Mouse (Mus musculus) gastrocnemius, postnatal 14 days (tissue): ENCODE measurements around the gene Bend3. TPM values are rescaled to one million over a fixed set of nuclear protein-coding genes. Genes with fewer than 3 reads are reported as not detected.

ENCODE experiments used
- DNase-seq: peaks from one replicate; pipeline ENCODE4 v3.0.0; 2021; ENCODE audit warnings: mixed read lengths
- intact Hi-C: fragments of 180-260 bp; cut with DNase I; formaldehyde crosslinking; loops from one replicate; pipeline ENCODE4 v1.15.1; 2025; ENCODE audit warnings: low total_unique reads
- long read RNA-seq, 2 experiments: library from polyadenylated mRNA; stranded (forward); transcript quantifications; one replicate each; pipeline ENCODE4 v2.0.0; 2021
- total RNA-seq, 2 experiments: library from RNA; stranded (reverse); gene quantifications; 2 replicates each; pipeline ENCODE4 v1.2.3; 2021

The Bend3 gene
- total RNA-seq, result 1 to 10 TPM; 3.7 to 4.8 TPM
- long read RNA-seq, experiment 1, full-length matches to known transcripts, result 1 of 2 reads
- long read RNA-seq, experiment 1, partial matches to known transcripts, result 0 of 2 reads
- long read RNA-seq, experiment 1, other reads (novel, unspliced or antisense), result 1 of 2 reads
- long read RNA-seq, experiment 2, partial matches to known transcripts, result 0 of 2 reads
- long read RNA-seq, experiment 2, other reads (novel, unspliced or antisense), result 2 of 2 reads

GRCm38 (mm10) chr10:43478751-43479435 is at the start of gene Bend3:
Gene Bend3, plus strand, starts transcription at chr10:43478831.
- intact Hi-C loops, result loop anchor here (5.0 kb wide), 1 partner anchor 58 kb away; no protein-coding TSS in a partner anchor
- DNase-seq, result peak; percentile 61

GRCm38 (mm10) chr10:43430606-43431005 is 48.0 kb upstream of the Bend3 start:
- intact Hi-C loops, result no loop called here
- no peak for DNase-seq

GRCm38 (mm10) chr10:43434326-43434725 is 44.3 kb upstream of the Bend3 start:
- intact Hi-C loops, result no loop called here
- DNase-seq, result no peak

GRCm38 (mm10) chr10:43435757-43436156 is 42.9 kb upstream of the Bend3 start:
- DNase-seq, result no peak
- intact Hi-C loops, result no loop called here

- no peak for DNase-seq
- intact Hi-C loops, result no loop called here
Observed at GRCm38 (mm10) chr10:43439492-43439941, 39.1 kb upstream of the Bend3 start.

GRCm38 (mm10) chr10:43440050-43440449 is 38.6 kb upstream of the Bend3 start:
- DNase-seq, result no peak
- intact Hi-C loops, result no loop called here

- no peak for DNase-seq
- intact Hi-C loops, result no loop called here
Observed at GRCm38 (mm10) chr10:43440981-43441740, 37.5 kb upstream of the Bend3 start.

GRCm38 (mm10) chr10:43448656-43449055 is 30.0 kb upstream of the Bend3 start:
- DNase-seq, result no peak
- intact Hi-C loops, result no loop called here

GRCm38 (mm10) chr10:43451848-43452662 is 26.6 kb upstream of the Bend3 start:
- intact Hi-C loops, result no loop called here
- DNase-seq, result peak; percentile 67

- intact Hi-C loops, result no loop called here
- DNase-seq, result no peak
Observed at GRCm38 (mm10) chr10:43452663-43452996, 26.0 kb upstream of the Bend3 start.

- intact Hi-C loops, result no loop called here
- DNase-seq, result no peak
Observed at GRCm38 (mm10) chr10:43454219-43454618, 24.4 kb upstream of the Bend3 start.

GRCm38 (mm10) chr10:43454671-43455070 is 24.0 kb upstream of the Bend3 start:
- intact Hi-C loops, result no loop called here
- DNase-seq, result no peak

- intact Hi-C loops, result no loop called here
- DNase-seq, result no peak
Observed at GRCm38 (mm10) chr10:43462821-43463220, 15.8 kb upstream of the Bend3 start.

GRCm38 (mm10) chr10:43463227-43463626 is 15.4 kb upstream of the Bend3 start:
- DNase-seq, result no peak
- intact Hi-C loops, result no loop called here

GRCm38 (mm10) chr10:43466223-43466622 is 12.4 kb upstream of the Bend3 start:
- intact Hi-C loops, result no loop called here
- no peak for DNase-seq

- intact Hi-C loops, result no loop called here
Observed at GRCm38 (mm10) chr10:43467659-43468058, 11.0 kb upstream of the Bend3 start.

GRCm38 (mm10) chr10:43468293-43468692 is 10.3 kb upstream of the Bend3 start:
- intact Hi-C loops, result no loop called here
- no peak for DNase-seq

More at GRCm38 (mm10) chr10:43467659-43468058, 11.0 kb upstream of the Bend3 start:
- DNase-seq, result no peak

GRCm38 (mm10) chr10:43475376-43475775 is 3.3 kb upstream of the Bend3 start:
- no peak for DNase-seq
- intact Hi-C loops, result loop anchor here (5.0 kb wide), 1 partner anchor 62 kb away; no protein-coding TSS in a partner anchor

GRCm38 (mm10) chr10:43477459-43477858 is 1.2 kb upstream of the Bend3 start:
- intact Hi-C loops, result loop anchor here (5.0 kb wide), 1 partner anchor 60 kb away; no protein-coding TSS in a partner anchor

More at GRCm38 (mm10) chr10:43477459-43477858, 1.2 kb upstream of the Bend3 start:
- no peak for DNase-seq
